Comparison of ENCODE assay signal across 5 mouse cellular contexts in genomic region chr7:115606125-115606524, GRCm38 (mm10).
A peak's percentile ranks its signal among the peaks of the same experiment; 100 is the strongest.
DNase-seq lines count a peak whose midpoint lies in the region; ATAC-seq and TF ChIP-seq lines count a peak whose summit lies in the region.
"Not testable (repeated sequence)": the region's sequence is repeated elsewhere in the genome, so short reads cannot be mapped to it uniquely, and the experiment has no call there.

No protein-coding gene starts in this region.

- H3K4me3 ChIP-seq in intestine, embryonic 15.5 days (replicated peaks); lung, embryonic 15.5 days; lung, postnatal 0 days (ENCODE audit: low read depth, low read length): not testable (repeated sequence)
- peak overlapping the region; percentile 73 for H3K4me3 ChIP-seq in testis, adult 2 months (ENCODE audit: control insufficient read depth, low read depth, low read length)

- not testable (repeated sequence) for H3K36me3 ChIP-seq in intestine, embryonic 15.5 days; lung, embryonic 15.5 days; lung, postnatal 0 days (ENCODE audit: insufficient read depth, low read length); testis, adult 2 months (ENCODE audit: control insufficient read depth, insufficient read depth, low read length)

- not testable (repeated sequence) for H3K9me3 ChIP-seq in intestine, embryonic 15.5 days; lung, embryonic 15.5 days; lung, postnatal 0 days (ENCODE audit: low read length)

- WGBS in intestine, embryonic 15.5 days = 63% methylated on average over 3 of the region's 3 CpGs
- 39% methylated on average over 3 of the region's 3 CpGs for WGBS in lung, embryonic 15.5 days
- 48% methylated on average over 3 of the region's 3 CpGs for WGBS in lung, postnatal 0 days

- not testable (repeated sequence) for H3K9ac ChIP-seq in intestine, embryonic 15.5 days; lung, embryonic 15.5 days; lung, postnatal 0 days (replicated peaks; ENCODE audit: low read depth)

- H3K27me3 ChIP-seq in intestine, embryonic 15.5 days (replicated peaks); lung, embryonic 15.5 days; lung, postnatal 0 days (replicated peaks; ENCODE audit: insufficient read depth, low read length); testis, adult 2 months (ENCODE audit: control insufficient read depth, insufficient read depth, low read length): not testable (repeated sequence)

- TF ChIP-seq POLR2A in testis, adult 2 months (IDR thresholded peaks at IDR 0.05; ENCODE audit: control insufficient read depth, low read depth, low read length) = not testable (repeated sequence)

- peak; percentile 41 for DNase-seq in R1 (ENCODE audit: low read depth, low spot score)
- not testable (repeated sequence) for DNase-seq in lung, postnatal 0 days (ENCODE audit: low spot score)

- TF ChIP-seq CTCF in lung, postnatal 0 days (IDR thresholded peaks at IDR 0.05); testis, adult 2 months (IDR thresholded peaks at IDR 0.05; ENCODE audit: control insufficient read depth, insufficient read depth, insufficient replicate concordance, low read depth, low read length): not testable (repeated sequence)

- not testable (repeated sequence) for H3K4me1 ChIP-seq in intestine, embryonic 15.5 days (replicated peaks); lung, embryonic 15.5 days; lung, postnatal 0 days (ENCODE audit: insufficient read depth, low read depth, low read length); testis, adult 2 months (ENCODE audit: control insufficient read depth, insufficient read depth, low read length)

- ATAC-seq in intestine, embryonic 15.5 days = peak; percentile 61; the same call in 1 of the 2 replicates
- peak; percentile 72 for ATAC-seq in lung, embryonic 15.5 days (ENCODE audit: borderline replicate concordance, extremely low read depth, low FRiP score, low TSS enrichment)
- 0 out of 2 replicates have a peak, but pooled peaks have one; percentile 14 for ATAC-seq in lung, postnatal 0 days

- not testable (repeated sequence) for H3K4me2 ChIP-seq in intestine, embryonic 15.5 days (replicated peaks); lung, embryonic 15.5 days; lung, postnatal 0 days (replicated peaks; ENCODE audit: low read depth, low read length)

- not testable (repeated sequence) for TF ChIP-seq EP300 in lung, postnatal 0 days (IDR thresholded peaks at IDR 0.05)

- not testable (repeated sequence) for H3K27ac ChIP-seq in intestine, embryonic 15.5 days; lung, embryonic 15.5 days; lung, postnatal 0 days (ENCODE audit: low read length); testis, adult 2 months (ENCODE audit: control insufficient read depth, insufficient read depth, low read depth, low read length)

Comparison
In these comparisons a context has a peak if more than half of its experiments do, and no peak if none do; other contexts are left out.
1. ATAC-seq: peak in every context shown above with its lines; median percentile 72 in lung, embryonic 15.5 days; 61 in intestine, embryonic 15.5 days; 14 in lung, postnatal 0 days.